Mouse (Mus musculus) lung, embryonic 16.5 days (tissue): ENCODE data around the gene Prph. TPM values are rescaled to one million over a fixed set of nuclear protein-coding genes. Genes with fewer than 3 reads are reported as not detected.

Experiments used
- ATAC-seq: fragments of 200-750 bp; cut with Nextera tagmentation; 2 replicates; pipeline ENCODE4 v1.8.0; 2017; ENCODE audit warnings: low read depth, mild to moderate bottlenecking, moderate library complexity
- H3K27ac ChIP-seq: fragments of 300-500 bp; sonication (generic); 2 replicates; pipeline ENCODE4 v1.5.1; 2014; ENCODE audit warnings: mild to moderate bottlenecking, control low read depth, low read length
- H3K27me3 ChIP-seq: fragments of 300-500 bp; sonication (generic); 2 replicates; pipeline ENCODE4 v1.6.1; 2014; ENCODE audit warnings: low read depth, low read length, mixed read lengths; ENCODE audit not compliant: control insufficient read depth, insufficient read depth
- H3K36me3 ChIP-seq: fragments of 300-500 bp; sonication (generic); 2 replicates; pipeline ENCODE4 v1.6.1; 2014; ENCODE audit warnings: low read length; ENCODE audit not compliant: control insufficient read depth, insufficient read depth
- H3K4me1 ChIP-seq: fragments of 300-500 bp; sonication (generic); replicated peaks from 2 replicates; pipeline ENCODE4 v1.6.1; 2014; ENCODE audit warnings: low read length, mixed read lengths; ENCODE audit not compliant: control insufficient read depth, insufficient read depth
- H3K4me2 ChIP-seq: fragments of 300-500 bp; sonication (generic); 2 replicates; pipeline ENCODE4 v1.6.1; 2014; ENCODE audit warnings: low read depth, low read length, control low read depth
- H3K4me3 ChIP-seq: fragments of 300-500 bp; sonication (generic); 2 replicates; pipeline ENCODE4 v1.5.1; 2014; ENCODE audit warnings: mild to moderate bottlenecking, low read length, control low read depth
- H3K9ac ChIP-seq: fragments of 300-500 bp; sonication (generic); 2 replicates; pipeline ENCODE4 v1.6.1; 2014; ENCODE audit warnings: low read length, control low read depth
- H3K9me3 ChIP-seq: fragments of 300-500 bp; sonication (generic); 2 replicates; pipeline ENCODE4 v1.6.1; 2016; ENCODE audit warnings: low read length; ENCODE audit not compliant: control insufficient read depth
- WGBS: fragments of 180-500 bp; shearing (Covaris S2); extraction: QIAGEN DNeasy Blood & Tissue Kit; methylation state at CpG from one replicate; pipeline ENCODE4 v1.1.7; 2014; 5-methylcytosine and 5-hydroxymethylcytosine counted together
- polyA plus RNA-seq: library from polyadenylated mRNA; unstranded; fragments of >200 nt; fragmentation: Nextera tagmentation; extraction: Ambion mirVana; gene quantifications from 2 replicates; pipeline ENCODE4 v1.2.1, GENCODE M21; 2015

The Prph gene
- polyA plus RNA-seq, 1 experiment from 2014 or later: 3.9 TPM

GRCm38 (mm10) chr15:99020171-99020570 is 34.8 kb upstream of the Prph start:
- Histone ChIP-seq H3K4me2 (no peak overlapping the region), H3K27ac (no peak overlapping the region), H3K27me3 (no peaks in the 10 kb centered on the region), H3K4me1 (no peaks in the 10 kb centered on the region), H3K36me3 (no peaks in the 10 kb centered on the region), H3K4me3 (no peak overlapping the region), H3K9me3 (no peaks in the 10 kb centered on the region), H3K9ac (no peak overlapping the region)
- ATAC-seq: no peak
- 80% methylated on average over 4 of the region's 4 CpGs for WGBS

GRCm38 (mm10) chr15:99021255-99021654 is 33.7 kb upstream of the Prph start:
- no peak for ATAC-seq
- Histone ChIP-seq H3K27ac (no peak overlapping the region), H3K4me3 (no peak overlapping the region), H3K4me1 (no peaks in the 10 kb centered on the region), H3K36me3 (no peaks in the 10 kb centered on the region), H3K9me3 (no peaks in the 10 kb centered on the region), H3K27me3 (no peaks in the 10 kb centered on the region), H3K9ac (no peak overlapping the region), H3K4me2 (no peak overlapping the region)
- WGBS: 92% methylated on average over 7 of the region's 7 CpGs

- H3K27ac ChIP-seq: no peak overlapping the region
- ATAC-seq: no peak
- H3K4me2 ChIP-seq: no peak overlapping the region
- no peaks in the 10 kb centered on the region for H3K27me3 ChIP-seq
- WGBS: 17% methylated on average over 7 of the region's 8 CpGs
- H3K9me3 ChIP-seq: no peaks in the 10 kb centered on the region
- H3K36me3 ChIP-seq: no peaks in the 10 kb centered on the region
- H3K4me3 ChIP-seq: no peak overlapping the region
- H3K4me1 ChIP-seq: peaks cover 4% of the 10 kb centered on the region
- no peak overlapping the region for H3K9ac ChIP-seq
Observed at GRCm38 (mm10) chr15:99024668-99025314, 30.2 kb upstream of the Prph start.

GRCm38 (mm10) chr15:99025414-99025813 is 29.6 kb upstream of the Prph start:
- Histone ChIP-seq H3K9ac (no peak overlapping the region), H3K9me3 (no peaks in the 10 kb centered on the region), H3K27ac (no peak overlapping the region), H3K4me2 (no peak overlapping the region), H3K36me3 (no peaks in the 10 kb centered on the region), H3K27me3 (no peaks in the 10 kb centered on the region), H3K4me3 (no peak overlapping the region), H3K4me1 (peaks cover 4% of the 10 kb centered on the region)
- ATAC-seq: no peak
- 69% methylated on average over 13 of the region's 13 CpGs for WGBS

- H3K4me3 ChIP-seq: no peak overlapping the region
Observed at GRCm38 (mm10) chr15:99026259-99026658, 28.7 kb upstream of the Prph start.

GRCm38 (mm10) chr15:99027116-99027515 is 27.9 kb upstream of the Prph start:
- no peak overlapping the region for H3K4me2 ChIP-seq
- no peak overlapping the region for H3K4me3 ChIP-seq
- no peak overlapping the region for H3K9ac ChIP-seq
- H3K9me3 ChIP-seq: no peaks in the 10 kb centered on the region
- H3K27me3 ChIP-seq: no peaks in the 10 kb centered on the region
- peaks cover 13% of the 10 kb centered on the region for H3K4me1 ChIP-seq
- no peak for ATAC-seq
- 59% methylated on average over 5 of the region's 5 CpGs for WGBS
- H3K27ac ChIP-seq: no peak overlapping the region
- no peaks in the 10 kb centered on the region for H3K36me3 ChIP-seq

More at GRCm38 (mm10) chr15:99026259-99026658, 28.7 kb upstream of the Prph start:
- no peak overlapping the region for H3K4me2 ChIP-seq
- peaks cover 6% of the 10 kb centered on the region for H3K4me1 ChIP-seq
- H3K9ac ChIP-seq: no peak overlapping the region
- no peaks in the 10 kb centered on the region for H3K27me3 ChIP-seq
- WGBS: 47% methylated on average over 4 of the region's 4 CpGs
- no peaks in the 10 kb centered on the region for H3K36me3 ChIP-seq
- no peak for ATAC-seq
- H3K27ac ChIP-seq: no peak overlapping the region
- H3K9me3 ChIP-seq: no peaks in the 10 kb centered on the region

- Histone ChIP-seq H3K9me3 (no peaks in the 10 kb centered on the region), H3K9ac (peak overlapping the region; percentile 77), H3K4me2 (peak overlapping the region; percentile 73), H3K4me1 (peaks cover 30% of the 10 kb centered on the region), H3K27ac (peak overlapping the region; percentile 96), H3K27me3 (no peaks in the 10 kb centered on the region), H3K36me3 (no peaks in the 10 kb centered on the region), H3K4me3 (peak overlapping the region; percentile 70)
- 5% methylated on average over 10 of the region's 10 CpGs for WGBS
- ATAC-seq: no peak
Observed at GRCm38 (mm10) chr15:99028874-99029458, 26.0 kb upstream of the Prph start.

GRCm38 (mm10) chr15:99029619-99030584 is 25.1 kb upstream of the Prph start, which contains the start of gene Tuba1c:
TSS of gene Tuba1c (plus strand) at chr15:99029891.
- Histone ChIP-seq H3K36me3 (peaks cover 6% of the 10 kb centered on the region), H3K4me3 (peak within 1 kb of the TSS; percentile 70), H3K4me1 (peaks cover 30% of the 10 kb centered on the region), H3K27ac (peak within 1 kb of the TSS; percentile 96), H3K4me2 (peak within 1 kb of the TSS; percentile 73), H3K27me3 (no peaks in the 10 kb centered on the region), H3K9ac (peak within 1 kb of the TSS; percentile 77), H3K9me3 (no peaks in the 10 kb centered on the region)
- peak; percentile 93 for ATAC-seq
- 1% methylated on average over 52 of the region's 52 CpGs for WGBS
